Mouse (Mus musculus) heart, embryonic 16.5 days (tissue): ENCODE results near the gene Obp2b. TPM values are rescaled to one million over a fixed set of nuclear protein-coding genes. Genes with fewer than 3 reads are reported as not detected.

Experiments
- ATAC-seq: fragments of 200-750 bp; cut with Nextera tagmentation; replicated peaks from 2 replicates; pipeline ENCODE4 v1.8.0; 2017; ENCODE audit warnings: moderate number of reproducible peaks; ENCODE audit not compliant: insufficient read depth, low FRiP score; ENCODE audit errors: extremely low read depth
- H3K27ac ChIP-seq: fragments of 300-500 bp; sonication (generic); 2 replicates; pipeline ENCODE4 v1.5.1; 2014; ENCODE audit warnings: mild to moderate bottlenecking, low read length, control low read depth, moderate library complexity
- H3K27me3 ChIP-seq: fragments of 300-500 bp; sonication (generic); 2 replicates; pipeline ENCODE4 v1.6.1; 2014; ENCODE audit warnings: low read length, mixed read lengths; ENCODE audit not compliant: control insufficient read depth, insufficient read depth
- H3K36me3 ChIP-seq: fragments of 300-500 bp; sonication (generic); 2 replicates; pipeline ENCODE4 v1.6.1; 2014; ENCODE audit not compliant: control insufficient read depth, insufficient read depth
- H3K4me1 ChIP-seq: fragments of 300-500 bp; sonication (generic); 2 replicates; pipeline ENCODE4 v1.6.1; 2014; ENCODE audit warnings: low read length, mixed read lengths; ENCODE audit not compliant: control insufficient read depth, insufficient read depth
- H3K4me2 ChIP-seq: fragments of 300-500 bp; sonication (generic); 2 replicates; pipeline ENCODE4 v1.6.1; 2014; ENCODE audit warnings: low read depth, mild to moderate bottlenecking, control low read depth, low read length
- H3K4me3 ChIP-seq: fragments of 300-500 bp; sonication (generic); 2 replicates; pipeline ENCODE4 v1.5.1; 2014; ENCODE audit warnings: mild to moderate bottlenecking, control low read depth, low read length
- H3K9ac ChIP-seq: fragments of 300-500 bp; sonication (generic); 2 replicates; pipeline ENCODE4 v1.6.1; 2014; ENCODE audit warnings: low read length, control low read depth
- H3K9me3 ChIP-seq: fragments of 300-500 bp; sonication (generic); replicated peaks from 2 replicates; pipeline ENCODE4 v1.6.1; 2016; ENCODE audit warnings: low read length; ENCODE audit not compliant: control insufficient read depth
- whole genome bisulfite sequencing: fragments of 180-500 bp; shearing (Covaris S2); extraction: QIAGEN DNeasy Blood & Tissue Kit; methylation state at CpG from one replicate; pipeline ENCODE4 v1.1.7; 2014; 5-methylcytosine and 5-hydroxymethylcytosine counted together
- polyA plus RNA-seq: library from polyadenylated mRNA; unstranded; fragments of >200 nt; fragmentation: Nextera tagmentation; extraction: Ambion mirVana; gene quantifications from 2 replicates; pipeline ENCODE4 v1.2.1, GENCODE M21; 2015

Gene Obp2b
- polyA plus RNA-seq, 1 experiment from 2014 or later = not detected

DNA sequence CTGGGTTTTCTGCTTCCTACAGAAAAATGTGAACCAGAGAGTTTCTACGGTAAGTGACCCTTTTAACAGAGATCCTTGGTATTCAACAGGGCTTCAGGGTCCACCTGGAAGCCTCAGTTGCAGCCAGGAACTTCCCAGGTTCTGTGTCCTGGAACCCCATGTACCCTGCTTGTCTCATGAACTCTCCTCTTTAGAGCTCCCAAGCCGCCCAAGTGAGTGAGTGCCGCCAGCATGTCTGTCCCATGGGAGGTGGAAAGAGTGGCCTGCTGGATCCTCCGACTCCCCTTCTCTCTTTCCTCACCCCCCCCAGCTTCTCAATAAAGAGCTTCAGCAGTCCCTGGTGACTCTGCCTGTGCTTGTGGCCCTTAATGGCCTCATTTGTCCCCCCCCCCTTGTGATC lies 31.0 kb downstream of the Obp2b start:
- no peak for ATAC-seq
- H3K36me3 ChIP-seq = no peaks in the 10 kb centered on the region
- no peak overlapping the region for H3K9ac ChIP-seq
- no peaks in the 10 kb centered on the region for H3K4me1 ChIP-seq
- H3K4me2 ChIP-seq = no peak overlapping the region
- no peak overlapping the region for H3K27ac ChIP-seq
- no peaks in the 10 kb centered on the region for H3K27me3 ChIP-seq
- WGBS = 60% methylated on average over 4 of the region's 4 CpGs
- H3K4me3 ChIP-seq = no peak overlapping the region
- H3K9me3 ChIP-seq = no peaks in the 10 kb centered on the region

GRCm38 (mm10) chr2:25773507-25773906 lies 36.7 kb downstream of the Obp2b start:
- Histone ChIP-seq H3K4me3 (no peak overlapping the region), H3K4me2 (no peak overlapping the region), H3K9me3 (no peaks in the 10 kb centered on the region), H3K27ac (no peak overlapping the region), H3K36me3 (no peaks in the 10 kb centered on the region), H3K27me3 (no peaks in the 10 kb centered on the region), H3K4me1 (no peaks in the 10 kb centered on the region), H3K9ac (no peak overlapping the region)
- ATAC-seq = no peak
- 78% methylated on average over 2 of the region's 2 CpGs for WGBS

GRCm38 (mm10) chr2:25774640-25775039 lies 37.8 kb downstream of the Obp2b start:
- Histone ChIP-seq H3K4me3 (no peak overlapping the region), H3K27ac (no peak overlapping the region), H3K4me1 (no peaks in the 10 kb centered on the region), H3K9me3 (no peaks in the 10 kb centered on the region), H3K27me3 (no peaks in the 10 kb centered on the region), H3K4me2 (no peak overlapping the region), H3K36me3 (no peaks in the 10 kb centered on the region), H3K9ac (no peak overlapping the region)
- no peak for ATAC-seq
- 69% methylated on average over 2 of the region's 2 CpGs for WGBS

DNA sequence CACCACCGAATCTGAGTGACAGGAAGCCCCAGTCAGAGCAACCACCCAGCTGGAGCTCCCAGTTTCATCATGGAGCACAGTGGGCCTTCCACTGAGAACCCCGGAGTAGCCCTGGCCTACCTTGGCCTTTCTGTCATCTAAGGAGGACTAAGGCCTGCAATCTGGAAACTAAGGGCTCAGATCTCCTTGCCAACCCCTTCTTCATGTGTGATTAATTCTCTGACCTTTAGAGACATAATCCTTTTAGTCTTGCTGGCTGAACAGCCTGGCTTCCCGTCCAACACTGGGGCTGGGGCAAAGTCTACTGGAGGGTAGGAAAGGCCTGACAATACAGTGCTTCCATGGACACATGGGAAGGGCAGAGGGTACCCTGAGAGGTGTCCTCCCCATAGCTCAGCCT lies 39.2 kb downstream of the Obp2b start:
- H3K4me1 ChIP-seq = no peaks in the 10 kb centered on the region
- no peak overlapping the region for H3K4me2 ChIP-seq
- peaks cover 2% of the 10 kb centered on the region; the same call in 1 of the 2 replicates for H3K27me3 ChIP-seq
- H3K4me3 ChIP-seq = no peak overlapping the region
- H3K9me3 ChIP-seq = no peaks in the 10 kb centered on the region
- ATAC-seq = no peak
- H3K36me3 ChIP-seq = no peaks in the 10 kb centered on the region
- no peak overlapping the region for H3K27ac ChIP-seq
- WGBS = 72% methylated on average over 3 of the region's 3 CpGs
- H3K9ac ChIP-seq = no peak overlapping the region

GRCm38 (mm10) chr2:25776717-25777116 lies 39.9 kb downstream of the Obp2b start, which contains the start of gene Lcn11:
Lcn11 (plus strand) TSS chr2:25777017.
- H3K36me3 ChIP-seq = no peaks in the 10 kb centered on the region
- no peak within 1 kb of the TSS for H3K4me3 ChIP-seq
- no peak for ATAC-seq
- H3K4me1 ChIP-seq = no peaks in the 10 kb centered on the region
- WGBS = 87% methylated on average over 1 of the region's 1 CpGs
- no peak within 1 kb of the TSS for H3K4me2 ChIP-seq
- no peak within 1 kb of the TSS for H3K9ac ChIP-seq
- H3K27me3 ChIP-seq = peaks cover 2% of the 10 kb centered on the region; the same call in 1 of the 2 replicates
- no peak within 1 kb of the TSS for H3K27ac ChIP-seq
- no peaks in the 10 kb centered on the region for H3K9me3 ChIP-seq

GRCm38 (mm10) chr2:25779076-25779475 lies 42.3 kb downstream of the Obp2b start:
- no peaks in the 10 kb centered on the region for H3K9me3 ChIP-seq
- no peak overlapping the region for H3K9ac ChIP-seq
- no peak overlapping the region for H3K4me2 ChIP-seq
- H3K27ac ChIP-seq = no peak overlapping the region
- no peaks in the 10 kb centered on the region for H3K4me1 ChIP-seq
- H3K36me3 ChIP-seq = no peaks in the 10 kb centered on the region
- 67% methylated on average over 9 of the region's 9 CpGs for whole genome bisulfite sequencing
- peaks cover 2% of the 10 kb centered on the region; the same call in 1 of the 2 replicates for H3K27me3 ChIP-seq
- no peak overlapping the region for H3K4me3 ChIP-seq
- no peak for ATAC-seq

GRCm38 (mm10) chr2:25780921-25781320 lies 44.1 kb downstream of the Obp2b start:
- no peaks in the 10 kb centered on the region for H3K36me3 ChIP-seq
- no peak overlapping the region for H3K4me3 ChIP-seq
- H3K4me1 ChIP-seq = no peaks in the 10 kb centered on the region
- no peak for ATAC-seq
- no peak overlapping the region for H3K9ac ChIP-seq
- H3K9me3 ChIP-seq = no peaks in the 10 kb centered on the region
- H3K4me2 ChIP-seq = no peak overlapping the region
- H3K27ac ChIP-seq = no peak overlapping the region
- 52% methylated on average over 4 of the region's 4 CpGs for WGBS
- H3K27me3 ChIP-seq = peaks cover 4% of the 10 kb centered on the region; the same call in 1 of the 2 replicates

- Histone ChIP-seq H3K36me3 (no peaks in the 10 kb centered on the region), H3K4me3 (no peak within 1 kb of the TSS), H3K27ac (no peak within 1 kb of the TSS), H3K9me3 (no peaks in the 10 kb centered on the region), H3K9ac (no peak within 1 kb of the TSS), H3K4me2 (no peak within 1 kb of the TSS), H3K27me3 (peaks cover 4% of the 10 kb centered on the region; the same call in 1 of the 2 replicates), H3K4me1 (no peaks in the 10 kb centered on the region)
- ATAC-seq = no peak
- WGBS = 68% methylated on average over 3 of the region's 3 CpGs
Measured at GRCm38 (mm10) chr2:25781957-25782356, 45.1 kb downstream of the Obp2b start, which contains the start of gene Gm13539. Gm13539 (plus strand) TSS chr2:25782257.

- no peaks in the 10 kb centered on the region for H3K4me1 ChIP-seq
- WGBS = 61% methylated on average over 5 of the region's 5 CpGs
- no peak overlapping the region for H3K9ac ChIP-seq
- no peak overlapping the region for H3K4me3 ChIP-seq
- H3K9me3 ChIP-seq = no peaks in the 10 kb centered on the region
- H3K4me2 ChIP-seq = no peak overlapping the region
- no peak overlapping the region for H3K27ac ChIP-seq
- H3K27me3 ChIP-seq = peaks cover 4% of the 10 kb centered on the region; the same call in 1 of the 2 replicates
- H3K36me3 ChIP-seq = no peaks in the 10 kb centered on the region
- ATAC-seq = no peak
Measured at GRCm38 (mm10) chr2:25785573-25786322, 48.9 kb downstream of the Obp2b start.
